Mouse (Mus musculus): ENCODE measurements around the gene Popdc3. TPM values are rescaled to one million over a fixed set of nuclear protein-coding genes. Genes with fewer than 3 reads are reported as not detected.
A peak's percentile ranks its signal among the peaks of the same experiment; 100 is the strongest.
"Not testable (repeated sequence)": the region's sequence is repeated elsewhere in the genome, so short reads cannot be mapped to it uniquely, and the experiment has no call there.

Gene Popdc3
- polyA plus RNA-seq (2016; fragmentation: Nextera tagmentation; extraction: Ambion mirVana): 0.82 and 1.2 TPM in 2 replicates

DNA sequence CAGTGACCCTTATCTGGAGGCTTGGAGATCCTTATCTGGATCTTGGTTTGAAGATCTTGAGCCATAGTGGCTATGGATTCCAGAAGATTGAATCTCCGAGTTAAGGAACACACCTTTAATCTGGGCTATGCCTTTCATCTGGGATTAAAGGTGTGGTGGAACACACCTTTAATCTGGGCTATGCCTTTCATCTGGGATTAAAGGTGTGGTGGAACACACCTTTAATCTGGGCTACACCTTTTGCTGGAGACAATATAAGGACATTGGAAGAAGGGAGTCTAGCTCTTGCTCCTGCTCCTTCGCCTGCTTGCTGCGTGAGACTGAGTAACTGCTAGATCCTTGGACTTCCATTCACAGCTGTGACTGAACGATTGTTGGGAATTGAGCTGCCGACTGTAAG is at the start of gene Popdc3:
Gene Popdc3, plus strand, starts transcription at position 301 of the 400 bp plus-strand sequence.
- not testable (repeated sequence) for H3K27ac ChIP-seq; DNase-seq (ENCODE audit: low spot score); H3K27me3 ChIP-seq (ENCODE audit: low read depth, poor library complexity, severe bottlenecking); H3K36me3 ChIP-seq; H3K9me3 ChIP-seq (replicated peaks); H3K4me3 ChIP-seq
- WGBS: 87% methylated on average over 2 of the region's 5 CpGs
- peaks cover 13% of the 10 kb centered on the region for H3K4me1 ChIP-seq

DNA sequence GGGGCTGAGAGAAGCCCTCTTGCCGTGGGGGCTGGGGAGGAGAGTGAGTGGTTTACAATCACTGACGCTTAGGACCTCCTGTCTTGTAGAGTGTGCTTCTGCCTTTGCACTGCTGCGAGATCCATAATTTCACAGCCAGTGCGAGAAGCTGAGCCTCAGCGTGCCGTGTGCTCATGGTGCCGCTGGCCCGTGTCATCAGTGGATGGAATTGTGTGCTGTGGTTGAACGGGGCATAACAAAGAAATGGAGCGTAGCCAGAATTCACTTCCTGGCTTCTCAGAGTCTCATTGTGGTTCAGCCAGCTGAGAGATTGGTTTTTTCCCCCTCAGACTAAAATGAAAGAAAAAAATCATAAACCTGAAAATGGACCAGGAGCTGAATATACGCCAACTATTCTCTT is 48.8 kb upstream of the Popdc3 start:
- H3K27me3 ChIP-seq (ENCODE audit: low read depth, poor library complexity, severe bottlenecking): no peaks in the 10 kb centered on the region
- H3K4me3 ChIP-seq: no peak overlapping the region
- no peak for DNase-seq (ENCODE audit: low spot score)
- H3K4me1 ChIP-seq: no peaks in the 10 kb centered on the region
- H3K9me3 ChIP-seq (replicated peaks): no peaks in the 10 kb centered on the region
- H3K36me3 ChIP-seq: peaks cover 78% of the 10 kb centered on the region
- no peak overlapping the region for H3K27ac ChIP-seq
- WGBS: 92% methylated on average over 11 of the region's 11 CpGs

DNA sequence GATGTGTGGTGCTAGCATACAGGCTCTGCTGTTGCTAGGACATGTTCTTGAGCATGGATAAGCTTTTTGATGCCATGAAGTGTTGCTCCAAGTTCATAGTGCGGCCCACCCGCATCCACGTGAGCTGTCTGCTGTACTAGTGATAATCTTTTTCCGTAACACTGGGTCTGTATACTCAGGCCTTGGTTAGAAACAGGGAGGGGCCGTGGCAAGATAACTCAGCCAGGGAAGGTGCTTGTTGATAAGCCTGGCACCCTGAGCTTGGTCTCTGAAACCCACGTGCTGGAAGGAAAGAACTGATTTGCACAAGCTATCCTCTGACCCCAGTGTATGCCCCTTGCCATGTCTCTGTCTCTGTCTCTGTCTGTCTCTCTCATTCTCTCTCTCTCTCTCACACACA is 47.9 kb upstream of the Popdc3 start:
- no peak overlapping the region for H3K4me3 ChIP-seq
- no peaks in the 10 kb centered on the region for H3K9me3 ChIP-seq (replicated peaks)
- DNase-seq (ENCODE audit: low spot score): no peak
- H3K27me3 ChIP-seq (ENCODE audit: low read depth, poor library complexity, severe bottlenecking): no peaks in the 10 kb centered on the region
- H3K27ac ChIP-seq: no peak overlapping the region
- no peaks in the 10 kb centered on the region for H3K4me1 ChIP-seq
- H3K36me3 ChIP-seq: peaks cover 78% of the 10 kb centered on the region
- 90% methylated on average over 6 of the region's 6 CpGs for WGBS

DNA sequence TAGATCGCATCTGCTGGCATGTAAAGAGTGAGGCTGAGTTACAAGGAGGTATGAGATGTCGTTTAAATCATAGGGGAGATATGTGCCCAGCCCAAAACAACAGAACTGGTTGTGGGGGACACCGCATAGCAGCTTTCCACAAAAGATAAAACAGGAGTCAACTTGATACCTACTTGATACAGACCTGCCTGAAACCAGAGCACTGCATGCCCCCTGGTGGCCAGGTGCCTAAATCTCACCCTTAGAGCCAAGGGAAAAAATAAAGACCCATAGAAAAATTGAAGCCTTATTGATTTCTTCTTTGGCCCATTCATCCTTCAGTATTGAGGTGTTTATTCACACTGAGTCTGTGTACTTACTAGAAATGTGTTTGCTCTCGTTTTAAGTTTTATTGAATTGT is 45.5 kb upstream of the Popdc3 start:
- no peak for DNase-seq (ENCODE audit: low spot score)
- no peak overlapping the region for H3K27ac ChIP-seq
- peaks cover 5% of the 10 kb centered on the region; the same call in 1 of the 2 replicates for H3K4me1 ChIP-seq
- peaks cover 76% of the 10 kb centered on the region for H3K36me3 ChIP-seq
- no peak overlapping the region for H3K4me3 ChIP-seq
- 79% methylated on average over 4 of the region's 4 CpGs for WGBS
- H3K9me3 ChIP-seq (replicated peaks): no peaks in the 10 kb centered on the region
- H3K27me3 ChIP-seq (ENCODE audit: low read depth, poor library complexity, severe bottlenecking): no peaks in the 10 kb centered on the region

DNA sequence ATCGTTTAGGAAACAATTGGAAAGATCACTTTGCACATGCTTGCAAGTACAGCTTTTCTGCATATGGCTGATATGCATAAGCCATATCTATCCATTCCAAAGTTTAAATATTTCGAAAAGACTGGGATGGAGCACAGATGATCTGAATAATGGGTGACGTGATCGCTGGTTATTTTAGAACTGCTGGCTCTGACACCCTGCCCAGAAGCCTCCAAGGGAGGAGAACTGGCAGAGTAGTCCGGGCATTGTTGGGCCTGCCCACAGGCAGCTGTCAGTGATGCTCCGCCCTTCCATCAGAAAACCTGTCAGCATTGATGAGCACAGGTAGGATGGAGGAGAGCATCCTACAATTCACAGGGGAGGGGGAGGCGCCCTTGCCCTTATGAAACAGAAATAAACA is 41.1 kb upstream of the Popdc3 start:
- no peaks in the 10 kb centered on the region for H3K27me3 ChIP-seq (ENCODE audit: low read depth, poor library complexity, severe bottlenecking)
- no peak overlapping the region for H3K27ac ChIP-seq
- WGBS: 93% methylated on average over 7 of the region's 7 CpGs
- peaks cover 51% of the 10 kb centered on the region for H3K36me3 ChIP-seq
- no peaks in the 10 kb centered on the region for H3K9me3 ChIP-seq (replicated peaks)
- no peak for DNase-seq (ENCODE audit: low spot score)
- H3K4me1 ChIP-seq: peaks cover 46% of the 10 kb centered on the region
- H3K4me3 ChIP-seq: no peak overlapping the region

DNA sequence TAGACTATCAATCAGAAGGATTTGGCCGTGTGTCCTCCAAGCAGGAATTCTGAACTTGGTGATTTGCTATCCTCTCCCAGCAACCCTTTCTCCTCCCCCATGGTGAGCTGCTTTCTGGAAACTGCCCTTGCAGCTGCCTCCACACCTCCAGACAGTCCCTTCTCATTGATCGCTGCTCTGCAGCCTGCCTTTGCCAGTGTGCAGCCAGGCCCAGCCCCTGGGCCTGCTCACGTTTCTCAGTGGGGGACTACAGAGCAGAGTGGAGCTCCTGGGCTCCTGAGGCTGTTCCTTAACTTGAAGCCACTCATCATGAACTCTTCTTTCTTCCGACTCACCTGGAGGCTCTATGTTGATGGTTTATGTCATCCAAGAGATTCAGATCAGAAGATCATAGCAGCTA is 38.0 kb upstream of the Popdc3 start:
- peaks cover 39% of the 10 kb centered on the region for H3K36me3 ChIP-seq
- DNase-seq (ENCODE audit: low spot score): peak; percentile 48
- H3K4me3 ChIP-seq: no peak overlapping the region
- H3K27ac ChIP-seq: peak overlapping the region; percentile 85
- 65% methylated on average over 4 of the region's 4 CpGs for WGBS
- H3K4me1 ChIP-seq: peaks cover 55% of the 10 kb centered on the region
- no peaks in the 10 kb centered on the region for H3K27me3 ChIP-seq (ENCODE audit: low read depth, poor library complexity, severe bottlenecking)
- H3K9me3 ChIP-seq (replicated peaks): no peaks in the 10 kb centered on the region

DNA sequence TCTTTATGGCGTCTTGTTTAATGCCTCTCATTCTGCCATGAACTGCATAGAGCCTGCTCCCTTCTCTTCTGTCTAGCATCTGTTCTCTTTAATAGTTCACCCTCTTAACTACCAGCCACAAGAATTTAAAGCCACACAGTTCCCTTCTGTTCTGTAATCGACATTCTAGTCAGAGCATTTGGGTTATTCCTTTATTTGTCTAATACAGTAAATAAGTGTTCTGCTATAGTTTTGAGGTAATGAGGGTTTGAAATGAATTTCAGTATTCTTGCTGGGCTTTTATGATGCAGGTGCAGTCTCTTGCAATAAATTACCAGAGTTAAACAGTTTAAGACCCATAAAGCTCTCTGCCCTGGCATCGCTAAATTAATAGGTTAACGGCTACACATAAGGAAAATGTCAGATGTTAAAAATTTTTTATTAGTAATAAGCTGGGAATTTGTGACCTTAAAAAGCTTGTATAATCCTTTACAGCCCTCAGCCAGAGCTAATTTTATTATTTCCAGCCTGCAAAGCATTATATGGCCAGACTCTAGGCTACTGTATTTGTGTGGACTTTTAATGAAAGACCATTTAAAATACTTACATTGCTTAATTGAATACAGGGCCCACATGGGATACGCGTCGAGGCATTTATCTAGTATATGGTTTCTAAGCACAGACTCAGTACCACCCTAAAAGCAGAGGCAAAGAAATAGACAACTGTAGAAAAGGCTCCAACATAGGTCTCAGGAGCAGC is 37.3 kb upstream of the Popdc3 start:
- Histone ChIP-seq H3K4me3 (no peak overlapping the region), H3K9me3 (replicated peaks) (no peaks in the 10 kb centered on the region), H3K27ac (peak overlapping the region; percentile 85), H3K4me1 (peaks cover 55% of the 10 kb centered on the region), H3K27me3 (ENCODE audit: low read depth, poor library complexity, severe bottlenecking) (no peaks in the 10 kb centered on the region), H3K36me3 (peaks cover 34% of the 10 kb centered on the region)
- DNase-seq (ENCODE audit: low spot score): no peak
- WGBS: 67% methylated on average over 7 of the region's 7 CpGs

DNA sequence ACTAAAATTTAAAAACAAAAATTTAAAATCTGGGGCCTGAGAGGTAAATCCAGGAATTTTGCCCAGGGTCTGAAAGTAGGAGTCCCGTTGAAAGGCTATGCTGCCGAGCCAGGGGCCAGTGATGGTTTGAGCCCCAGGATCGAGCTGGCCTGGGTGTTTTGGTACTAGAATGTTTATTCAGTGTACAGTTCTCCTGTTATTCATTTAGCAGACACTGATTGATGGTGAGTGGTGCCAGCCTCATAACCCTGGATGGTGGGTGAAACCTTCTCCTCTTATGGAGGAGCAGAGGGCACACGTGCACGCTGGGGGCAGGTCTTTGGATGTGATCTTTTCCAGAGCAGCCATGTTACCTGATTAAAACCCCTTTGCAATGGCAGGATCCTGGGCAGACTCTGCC is 35.5 kb upstream of the Popdc3 start:
- DNase-seq (ENCODE audit: low spot score): no peak
- Histone ChIP-seq H3K4me3 (no peak overlapping the region), H3K4me1 (peaks cover 50% of the 10 kb centered on the region), H3K9me3 (replicated peaks) (no peaks in the 10 kb centered on the region), H3K27me3 (ENCODE audit: low read depth, poor library complexity, severe bottlenecking) (no peaks in the 10 kb centered on the region), H3K27ac (peak overlapping the region; percentile 54; the same call in 1 of the 2 replicates), H3K36me3 (peaks cover 22% of the 10 kb centered on the region)
- WGBS: 83% methylated on average over 5 of the region's 5 CpGs

DNA sequence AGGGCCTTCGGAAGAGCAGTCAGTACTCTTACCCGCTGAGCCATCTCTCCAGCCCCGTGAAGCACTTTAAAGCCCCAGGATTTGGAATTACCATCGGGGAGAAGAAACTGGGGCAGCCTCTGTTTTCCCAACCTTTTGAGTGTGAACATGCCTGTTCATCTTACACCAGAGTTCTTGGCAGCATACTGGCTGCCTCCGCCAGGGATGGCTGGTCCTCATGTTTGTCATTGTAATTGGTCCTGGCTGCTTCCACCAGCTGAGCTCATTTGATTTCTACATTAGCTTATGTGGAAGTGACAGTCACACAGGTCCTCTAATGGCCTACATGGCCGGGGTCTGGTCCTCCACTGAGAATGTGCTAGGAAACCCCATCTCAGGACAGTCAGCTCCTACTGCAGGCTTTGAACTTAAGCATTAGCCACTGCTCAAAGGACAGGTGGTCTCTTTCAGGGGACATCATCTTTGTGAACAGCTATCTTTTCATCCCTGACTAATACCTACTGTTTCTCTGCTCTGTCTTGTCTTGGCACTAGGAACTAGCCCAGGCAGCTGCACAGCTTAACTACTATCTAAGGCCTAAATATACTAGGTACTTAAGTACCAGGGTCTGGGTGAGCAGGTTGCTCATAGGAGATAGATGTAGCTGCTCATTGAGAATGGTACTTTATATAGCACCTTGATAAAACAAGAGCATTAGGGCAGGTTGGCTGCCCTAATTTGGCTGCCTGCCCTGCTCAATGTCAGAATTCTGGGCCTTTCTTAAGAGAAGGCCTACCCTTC is 33.7 kb upstream of the Popdc3 start:
- peaks cover 31% of the 10 kb centered on the region for H3K36me3 ChIP-seq
- H3K4me3 ChIP-seq: no peak overlapping the region
- 95% methylated on average over 6 of the region's 6 CpGs for whole genome bisulfite sequencing
- H3K4me1 ChIP-seq: peaks cover 33% of the 10 kb centered on the region
- H3K9me3 ChIP-seq (replicated peaks): no peaks in the 10 kb centered on the region
- H3K27me3 ChIP-seq (ENCODE audit: low read depth, poor library complexity, severe bottlenecking): no peaks in the 10 kb centered on the region
- no peak overlapping the region for H3K27ac ChIP-seq
- DNase-seq (ENCODE audit: low spot score): no peak

DNA sequence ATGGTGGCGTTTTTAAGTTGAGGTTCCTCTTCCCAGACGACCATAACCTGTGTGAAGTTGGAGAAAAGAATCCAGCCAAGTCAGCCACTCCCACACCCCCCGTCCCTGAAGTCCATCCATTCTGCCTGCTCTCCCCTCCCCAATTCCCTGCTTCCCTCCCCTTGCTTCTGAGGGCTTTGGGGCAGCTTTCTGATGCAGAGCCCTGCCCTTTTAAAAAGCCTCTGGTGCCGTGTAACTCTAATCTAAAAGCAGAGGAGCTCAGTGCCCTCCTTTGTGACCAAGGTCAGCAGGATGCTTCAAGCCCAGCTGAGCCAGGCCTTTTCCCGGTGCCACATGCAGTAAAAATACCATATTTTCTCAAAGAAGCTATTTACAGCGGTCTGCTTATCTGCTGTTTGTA is 31.1 kb upstream of the Popdc3 start:
- Histone ChIP-seq H3K27ac (peak overlapping the region; percentile 22; the same call in 1 of the 2 replicates), H3K36me3 (peaks cover 57% of the 10 kb centered on the region), H3K27me3 (ENCODE audit: low read depth, poor library complexity, severe bottlenecking) (no peaks in the 10 kb centered on the region), H3K4me1 (peaks cover 12% of the 10 kb centered on the region), H3K9me3 (replicated peaks) (no peaks in the 10 kb centered on the region), H3K4me3 (no peak overlapping the region)
- DNase-seq (ENCODE audit: low spot score): no peak
- WGBS: 55% methylated on average over 6 of the region's 6 CpGs

DNA sequence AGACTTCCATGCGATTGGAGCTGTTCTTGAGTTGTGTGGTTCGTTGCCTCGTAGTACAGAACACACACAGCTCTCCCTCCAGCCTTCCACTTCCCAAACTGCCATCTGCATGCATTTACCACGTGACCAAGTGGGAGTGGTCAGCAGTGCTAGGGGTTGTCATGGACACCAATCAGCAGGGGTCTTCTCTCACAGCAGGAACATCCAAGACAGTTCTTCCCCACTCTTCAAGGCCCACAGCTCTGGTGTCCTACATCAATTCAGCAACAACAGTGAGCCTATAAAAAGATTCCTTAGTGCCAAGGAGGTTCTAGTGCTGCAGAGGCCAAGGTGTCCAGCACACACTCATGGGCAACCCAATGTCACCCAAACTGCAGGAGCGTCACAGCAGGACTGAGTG is 26.8 kb upstream of the Popdc3 start:
- Histone ChIP-seq H3K27me3 (ENCODE audit: low read depth, poor library complexity, severe bottlenecking) (no peaks in the 10 kb centered on the region), H3K27ac (no peak overlapping the region), H3K4me3 (no peak overlapping the region), H3K36me3 (peaks cover 87% of the 10 kb centered on the region), H3K4me1 (0 out of 2 replicates have a peak, but pooled peaks cover 4% of the 10 kb centered on the region), H3K9me3 (replicated peaks) (no peaks in the 10 kb centered on the region)
- no peak for DNase-seq (ENCODE audit: low spot score)
- 74% methylated on average over 5 of the region's 5 CpGs for WGBS

DNA sequence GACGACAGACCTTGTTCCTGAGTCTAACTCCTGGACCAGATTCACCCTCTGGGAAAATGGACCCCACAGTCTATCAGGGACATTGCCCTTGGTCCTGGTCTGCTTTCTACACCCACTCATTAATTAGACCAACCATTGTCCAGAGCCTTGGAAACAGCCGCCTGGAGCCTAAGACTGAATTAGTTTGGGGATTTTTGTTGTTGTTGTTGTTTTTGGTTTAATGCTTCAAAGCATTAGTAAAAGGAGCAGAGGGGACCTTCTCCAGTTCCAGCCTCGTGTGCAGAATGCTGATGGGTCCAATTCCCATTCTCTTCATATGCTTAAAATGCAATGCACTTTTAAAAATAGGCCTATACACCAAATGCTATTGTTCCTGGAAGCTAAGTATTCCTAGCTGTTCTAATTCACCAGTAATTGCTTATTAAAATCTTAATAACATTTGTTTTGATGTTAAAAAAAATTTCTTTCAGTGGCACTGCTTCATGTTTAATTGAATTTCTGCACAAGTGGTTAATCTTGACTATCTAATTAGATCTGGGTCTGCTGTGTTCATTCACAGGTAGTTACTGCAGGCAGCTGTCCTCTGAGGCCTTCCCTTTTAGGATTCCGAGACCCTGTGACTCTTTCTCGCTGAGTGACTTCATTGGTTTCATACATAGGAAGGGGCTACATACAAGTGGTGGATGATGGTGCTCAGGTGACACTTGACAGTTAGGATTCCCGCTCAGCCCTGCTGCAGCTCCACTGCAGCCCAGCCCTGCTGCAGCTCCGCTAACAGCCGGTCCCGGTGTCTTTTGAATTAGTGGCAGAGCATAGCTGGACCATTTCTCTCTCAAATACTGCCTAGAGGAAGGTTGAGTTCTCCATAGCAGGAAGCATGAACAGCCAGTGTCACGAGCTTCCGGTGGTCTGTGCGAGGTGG is 25.9 kb upstream of the Popdc3 start:
- peaks cover 96% of the 10 kb centered on the region for H3K36me3 ChIP-seq
- 97% methylated on average over 12 of the region's 12 CpGs for WGBS

More for the DNA sequence above, 25.9 kb upstream of the Popdc3 start:
- no peaks in the 10 kb centered on the region for H3K27me3 ChIP-seq (ENCODE audit: low read depth, poor library complexity, severe bottlenecking)
- 0 out of 2 replicates have a peak, but pooled peaks cover 4% of the 10 kb centered on the region for H3K4me1 ChIP-seq
- no peak overlapping the region for H3K4me3 ChIP-seq
- H3K9me3 ChIP-seq (replicated peaks): no peaks in the 10 kb centered on the region
- no peak overlapping the region for H3K27ac ChIP-seq
- no peak for DNase-seq (ENCODE audit: low spot score)
